Mouse (Mus musculus): ENCODE data around the gene Nnmt. TPM values are rescaled to one million over a fixed set of nuclear protein-coding genes. Genes with fewer than 3 reads are reported as not detected.

The Nnmt gene
- 0.09 and 1.3 TPM in 2 replicates for polyA plus RNA-seq (2012; rRNA removed)

GRCm38 (mm10) chr9:48604939-48605598, at the start of gene Nnmt:
TSS of gene Nnmt (minus strand) at chr9:48605153.

Other genes starting within 250 kb of the Nnmt start
- 33.4 and 35.4 TPM in 2 replicates for gene Rexo2, start 124.5 kb downstream of the Nnmt start, polyA plus RNA-seq (2012; rRNA removed)
- 3.2 and 5.1 TPM in 2 replicates for gene Rbm7, start 109.9 kb downstream of the Nnmt start, polyA plus RNA-seq (2012; rRNA removed)
- gene Gm5617, start 109.7 kb downstream of the Nnmt start, polyA plus RNA-seq (2012; rRNA removed) = 37.6 and 42.1 TPM in 2 replicates
- 2.8 and 3.0 TPM in 2 replicates for gene Zbtb16, start 231.1 kb upstream of the Nnmt start, polyA plus RNA-seq (2012; rRNA removed)